30 mouse cellular contexts compared by ENCODE assay signal in the genomic region with DNA sequence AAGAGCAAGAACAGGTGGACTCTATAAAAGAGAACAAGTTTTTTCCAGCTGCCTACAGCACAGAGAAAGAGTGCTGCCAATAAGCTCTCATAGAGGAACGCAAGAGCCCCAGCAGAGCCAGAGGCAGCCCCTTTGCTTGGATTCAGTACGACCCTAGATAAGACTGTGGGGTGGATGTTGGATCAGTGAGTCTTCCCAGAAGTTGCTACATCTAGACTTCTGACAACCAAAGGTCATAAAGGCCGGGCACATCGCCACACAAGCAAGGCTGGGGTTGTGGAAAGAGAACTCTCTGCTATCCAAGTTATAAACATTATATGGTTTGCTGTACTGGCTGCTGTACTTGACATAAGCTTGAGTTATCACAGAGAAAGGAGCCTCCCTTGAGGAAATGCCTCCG. TPM values are rescaled to one million over a fixed set of nuclear protein-coding genes. Genes with fewer than 3 reads are reported as not detected.
DNase-seq lines count a peak whose midpoint lies in the region; ATAC-seq and TF ChIP-seq lines count a peak whose summit lies in the region.
"Had no signal": no experiment of that assay in that cellular context is flagged by ENCODE, and none has a peak within 500 bp of the region (broad histone marks: within the 10 kb centered on the region; RNA-seq: fewer than 3 reads in every experiment).

No protein-coding gene starts in this region.

- TF ChIP-seq EP300 in stomach, postnatal 0 days (optimal IDR thresholded peaks at IDR 0.05) = no peak

- H3K27me3 ChIP-seq in lung, embryonic 16.5 days (ENCODE audit: control insufficient read depth, insufficient read depth, low read depth, low read length) = no peaks in the 10 kb centered on the region
- no peaks in the 10 kb centered on the region for H3K27me3 ChIP-seq in stomach, postnatal 0 days (ENCODE audit: control insufficient read depth, insufficient read depth, low read length)
- H3K27me3 ChIP-seq: CH12.LX; embryonic facial prominence, embryonic 13.5 days; forebrain, embryonic 12.5 days; forebrain, embryonic 15.5 days; heart, embryonic 13.5 days had no signal

- H3K4me2 ChIP-seq in lung, embryonic 16.5 days (ENCODE audit: low read depth, low read length) = no peak overlapping the region
- no peak overlapping the region for H3K4me2 ChIP-seq in stomach, postnatal 0 days (replicated peaks; ENCODE audit: low read depth)
- H3K4me2 ChIP-seq: embryonic facial prominence, embryonic 13.5 days; forebrain, embryonic 12.5 days; forebrain, embryonic 15.5 days; heart, embryonic 13.5 days; hindbrain, embryonic 14.5 days had no signal

- ATAC-seq in lung, embryonic 16.5 days (ENCODE audit: low read depth) = peak; percentile 68; the same call in 1 of the 2 replicates
- peak; percentile 18; the same call in 1 of the 2 replicates for ATAC-seq in stomach, postnatal 0 days (ENCODE audit: low FRiP score, low TSS enrichment)
- ATAC-seq: forebrain, embryonic 15.5 days; hindbrain, postnatal 0 days had no signal

- no peak for TF ChIP-seq POLR2A in lung, adult 2 months (IDR thresholded peaks at IDR 0.05; ENCODE audit: borderline replicate concordance, extremely low read depth, low read depth, low read length)

- H3K4me3 ChIP-seq in lung, embryonic 16.5 days (ENCODE audit: low read length) = no peak overlapping the region
- no peak overlapping the region for H3K4me3 ChIP-seq in lung, adult 2 months (replicated peaks; ENCODE audit: extremely low read depth, low read depth, low read length)
- H3K4me3 ChIP-seq in stomach, postnatal 0 days (ENCODE audit: low read depth, low read length) = no peak overlapping the region
- H3K4me3 ChIP-seq: embryonic facial prominence, embryonic 10.5 days; embryonic facial prominence, embryonic 13.5 days; erythroblast, embryonic 14.5 days; forebrain, embryonic 12.5 days; forebrain, embryonic 15.5 days; heart, adult 2 months; heart, embryonic 10.5 days; heart, embryonic 13.5 days had no signal

- TF ChIP-seq CTCF in lung, adult 2 months (IDR thresholded peaks at IDR 0.05; ENCODE audit: insufficient read depth, low read length) = no peak
- no peak for TF ChIP-seq CTCF in stomach, postnatal 0 days (IDR thresholded peaks at IDR 0.05; ENCODE audit: low read depth)

- H3K27ac ChIP-seq in lung, embryonic 16.5 days (ENCODE audit: low read length) = no peak overlapping the region
- no peak overlapping the region for H3K27ac ChIP-seq in stomach, postnatal 0 days (replicated peaks)
- H3K27ac ChIP-seq: embryonic facial prominence, embryonic 10.5 days; embryonic facial prominence, embryonic 13.5 days; forebrain, embryonic 12.5 days; forebrain, embryonic 15.5 days; heart, adult 2 months; heart, embryonic 10.5 days; heart, embryonic 13.5 days; hindbrain, embryonic 14.5 days; hindbrain, postnatal 0 days had no signal

- H3K36me3 ChIP-seq in lung, embryonic 16.5 days (ENCODE audit: control insufficient read depth, insufficient read depth, low read length) = no peaks in the 10 kb centered on the region
- no peaks in the 10 kb centered on the region for H3K36me3 ChIP-seq in stomach, postnatal 0 days (ENCODE audit: control insufficient read depth, insufficient read depth, low read length)
- H3K36me3 ChIP-seq: embryonic facial prominence, embryonic 10.5 days; embryonic facial prominence, embryonic 13.5 days; forebrain, embryonic 12.5 days; forebrain, embryonic 15.5 days; G1E; heart, embryonic 10.5 days; heart, embryonic 13.5 days had no signal

- H3K9me3 ChIP-seq in lung, embryonic 16.5 days (ENCODE audit: control insufficient read depth, low read length) = no peaks in the 10 kb centered on the region
- H3K9me3 ChIP-seq in stomach, postnatal 0 days (ENCODE audit: control insufficient read depth, low read length) = no peaks in the 10 kb centered on the region
- H3K9me3 ChIP-seq: embryonic facial prominence, embryonic 10.5 days; embryonic facial prominence, embryonic 13.5 days; forebrain, embryonic 12.5 days; forebrain, embryonic 15.5 days; G1E; heart, embryonic 10.5 days; heart, embryonic 13.5 days had no signal

- H3K4me1 ChIP-seq in lung, embryonic 16.5 days (replicated peaks; ENCODE audit: control insufficient read depth, insufficient read depth, low read length) = no peaks in the 10 kb centered on the region
- H3K4me1 ChIP-seq in lung, adult 2 months (ENCODE audit: control insufficient read depth, insufficient read depth, low read length) = no peaks in the 10 kb centered on the region
- H3K4me1 ChIP-seq in stomach, postnatal 0 days (replicated peaks; ENCODE audit: control insufficient read depth, insufficient read depth) = no peaks in the 10 kb centered on the region
- H3K4me1 ChIP-seq: embryonic facial prominence, embryonic 13.5 days; forebrain, embryonic 12.5 days; forebrain, embryonic 15.5 days had no signal

- H3K9ac ChIP-seq in lung, embryonic 16.5 days (ENCODE audit: low read length) = no peak overlapping the region
- no peak overlapping the region for H3K9ac ChIP-seq in stomach, postnatal 0 days (ENCODE audit: low read length)
- H3K9ac ChIP-seq: embryonic facial prominence, embryonic 13.5 days; forebrain, embryonic 12.5 days; forebrain, embryonic 15.5 days; heart, embryonic 13.5 days; hindbrain, embryonic 14.5 days had no signal

- peak; percentile 43 for DNase-seq in kidney, postnatal 10 days
- DNase-seq in kidney, adult 9 months = no peak
- DNase-seq in lung, adult 2 months = no peak
- DNase-seq in NIH3T3 (ENCODE audit: low read depth) = peak; percentile 36
- no peak for DNase-seq in stomach, postnatal 0 days (ENCODE audit: low spot score)
- no peak for DNase-seq in right cerebral cortex, adult 2 months (ENCODE audit: low spot score in 2 of 2)
- DNase-seq: adrenal gland, postnatal 10 days; B cell, adult 2 months; cerebellum, adult 11 months; cerebellum, adult 2 months; cerebellum, postnatal 10 days; cerebellum, postnatal 36 days; embryo, embryonic 11 days; gastrocnemius, postnatal 10 days; gastrocnemius, postnatal 36 days; heart, adult 2 months; heart, postnatal 14 days; heart, postnatal 4 days had no signal

- WGBS in lung, embryonic 16.5 days = 55% methylated on average over 5 of the region's 5 CpGs
- 77% methylated on average over 5 of the region's 5 CpGs for WGBS in lung, adult 2 months
- WGBS in stomach, postnatal 0 days = 56% methylated on average over 5 of the region's 5 CpGs

RNA-seq across cellular contexts. Expression of gene Sorbs1, which starts 6.8 kb away (rescaled TPM):
- 45.9 and 51.5 TPM in 2 replicates for polyA plus RNA-seq in lung, embryonic 16.5 days (2015; fragmentation: Nextera tagmentation; extraction: Ambion mirVana)
- 26.4 and 43.4 TPM in 2 replicates for polyA plus RNA-seq in lung, adult 2 months (2012; rRNA removed)
- polyA plus RNA-seq in stomach, postnatal 0 days (2015; fragmentation: Nextera tagmentation; extraction: Ambion mirVana) = 107 and 111 TPM in 2 replicates

Comparison
In these comparisons a context has a peak if more than half of its experiments do, and no peak if none do; other contexts are left out.
1. DNase-seq: peak in kidney, postnatal 10 days (single experiment) and NIH3T3 (single experiment); none in kidney, adult 9 months (single experiment), lung, adult 2 months (single experiment), stomach, postnatal 0 days (single experiment) and right cerebral cortex, adult 2 months (0 of 2).